Mouse (Mus musculus) C2C12 (cell line): ENCODE measurements at regions not wholly inside any gene's neighbourhood (a gene's known extent, or its start where the extent isn't known, plus 50 kb on each side); places are given as distances from the start of the nearest gene placed in this dataset.

ENCODE experiments used
- H3K27me3 ChIP-seq: one replicate; pipeline ENCODE4 v1.6.1; 2011; ENCODE audit not compliant: control insufficient read depth, insufficient read depth, insufficient read length
- H3K36me3 ChIP-seq: one replicate; pipeline ENCODE4 v1.6.1; 2011; ENCODE audit not compliant: control insufficient read depth, insufficient read depth
- H3K4me3 ChIP-seq: one replicate; pipeline ENCODE4 v1.5.1; 2011; ENCODE audit warnings: mild to moderate bottlenecking, control low read depth; ENCODE audit not compliant: poor library complexity, insufficient read depth, severe bottlenecking
- H3K79me2 ChIP-seq: one replicate; pipeline ENCODE4 v1.6.1; 2011; ENCODE audit not compliant: control insufficient read depth, insufficient read depth
- H3K79me3 ChIP-seq: one replicate; pipeline ENCODE4 v1.6.1; 2011; ENCODE audit warnings: low read depth, control low read depth
- H3ac ChIP-seq: one replicate; pipeline ENCODE3; 2011; ENCODE audit warnings: low read depth; ENCODE audit not compliant: control insufficient read depth, insufficient read length
- CEBPB ChIP-seq: IDR thresholded peaks from one replicate; pipeline ENCODE4 v1.6.1; 2011; ENCODE audit warnings: low read depth, mild to moderate bottlenecking, control low read depth, moderate library complexity
- CTCF ChIP-seq: IDR thresholded peaks from one replicate; pipeline ENCODE4 v1.5.1; 2011; ENCODE audit not compliant: control insufficient read depth, insufficient read depth, insufficient read length
- FOSL1 ChIP-seq: IDR thresholded peaks from one replicate; pipeline ENCODE4 v1.8.0; 2011; ENCODE audit warnings: mild to moderate bottlenecking, low read length; ENCODE audit not compliant: poor library complexity, insufficient read depth, severe bottlenecking
- MAX ChIP-seq: IDR thresholded peaks from one replicate; pipeline ENCODE4 v1.6.1; 2011; ENCODE audit warnings: mild to moderate bottlenecking, control low read depth
- MYOD1 ChIP-seq: IDR thresholded peaks from one replicate; pipeline ENCODE4 v1.6.1; 2011; ENCODE audit warnings: low read depth; ENCODE audit not compliant: control insufficient read depth, insufficient read length
- MYOG ChIP-seq: IDR thresholded peaks from one replicate; pipeline ENCODE4 v1.6.1; 2011; ENCODE audit not compliant: control insufficient read depth, insufficient read length; ENCODE audit errors: extremely low read depth
- USF1 ChIP-seq: IDR thresholded peaks from one replicate; pipeline ENCODE4 v1.6.1; 2011; ENCODE audit warnings: low read depth, mild to moderate bottlenecking, control low read depth, moderate library complexity

DNA sequence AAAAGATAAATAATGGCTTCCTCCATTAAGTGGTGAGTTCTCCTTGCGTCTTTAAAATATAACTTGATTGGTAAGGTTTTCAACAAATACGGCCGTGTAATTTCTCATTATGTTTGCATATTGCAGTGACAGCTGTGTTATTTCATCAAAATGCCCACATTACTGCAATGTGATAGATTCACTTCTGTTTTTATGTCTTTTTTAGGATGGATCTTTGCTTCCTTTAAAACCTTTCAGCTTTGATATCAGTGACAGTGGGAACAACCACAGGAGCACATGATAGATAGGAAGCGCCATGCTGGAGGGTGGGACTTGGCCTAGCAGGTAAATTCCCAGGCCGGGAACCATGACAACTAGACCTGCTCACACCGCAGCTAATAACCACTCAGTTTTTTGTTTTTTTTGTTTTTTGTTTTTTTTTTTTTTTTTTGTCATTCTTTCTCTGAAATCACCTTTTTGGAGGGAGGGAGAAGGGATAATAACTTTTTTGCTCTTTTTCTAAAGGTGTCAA lies 259.3 kb downstream of the Dact1 start:
- no peaks in the 10 kb centered on the region for H3K27me3 ChIP-seq
- H3K79me2 ChIP-seq = no peaks in the 10 kb centered on the region
- no peak overlapping the region for H3ac ChIP-seq
- TF ChIP-seq CTCF (no peak), MYOD1 (no peak), MYOG (no peak), USF1 (no peak), FOSL1 (no peak), CEBPB (no peak), MAX (no peak)
- no peaks in the 10 kb centered on the region for H3K79me3 ChIP-seq
- H3K4me3 ChIP-seq = no peak overlapping the region
- H3K36me3 ChIP-seq = no peaks in the 10 kb centered on the region

GRCm38 (mm10) chr12:71569662-71570061 lies 260.0 kb downstream of the Dact1 start:
- H3K27me3 ChIP-seq = no peaks in the 10 kb centered on the region

GRCm38 (mm10) chr12:71570116-71570515 lies 260.4 kb downstream of the Dact1 start:
- Histone ChIP-seq H3K79me2 (no peaks in the 10 kb centered on the region), H3K4me3 (no peak overlapping the region), H3ac (no peak overlapping the region), H3K36me3 (no peaks in the 10 kb centered on the region), H3K79me3 (no peaks in the 10 kb centered on the region), H3K27me3 (no peaks in the 10 kb centered on the region)
- no peak for TF ChIP-seq FOSL1
- TF ChIP-seq MYOG = no peak
- TF ChIP-seq CEBPB = no peak
- TF ChIP-seq MYOD1 = no peak
- TF ChIP-seq USF1 = no peak
- TF ChIP-seq CTCF = no peak
- no peak for TF ChIP-seq MAX

More at GRCm38 (mm10) chr12:71569662-71570061, 260.0 kb downstream of the Dact1 start:
- no peaks in the 10 kb centered on the region for H3K79me3 ChIP-seq
- no peaks in the 10 kb centered on the region for H3K79me2 ChIP-seq
- H3K36me3 ChIP-seq = no peaks in the 10 kb centered on the region
- H3K4me3 ChIP-seq = no peak overlapping the region
- TF ChIP-seq MAX = no peak
- no peak for TF ChIP-seq FOSL1
- no peak for TF ChIP-seq CTCF
- TF ChIP-seq MYOG = no peak
- no peak for TF ChIP-seq CEBPB
- no peak for TF ChIP-seq MYOD1
- no peak for TF ChIP-seq USF1
- no peak overlapping the region for H3ac ChIP-seq

GRCm38 (mm10) chr12:71572833-71573446 lies 257.9 kb upstream of the Daam1 start:
- Histone ChIP-seq H3K79me3 (no peaks in the 10 kb centered on the region), H3K79me2 (no peaks in the 10 kb centered on the region), H3K36me3 (no peaks in the 10 kb centered on the region), H3K27me3 (no peaks in the 10 kb centered on the region), H3K4me3 (no peak overlapping the region), H3ac (no peak overlapping the region)
- TF ChIP-seq CEBPB = peak; percentile 46
- no peak for TF ChIP-seq FOSL1

DNA sequence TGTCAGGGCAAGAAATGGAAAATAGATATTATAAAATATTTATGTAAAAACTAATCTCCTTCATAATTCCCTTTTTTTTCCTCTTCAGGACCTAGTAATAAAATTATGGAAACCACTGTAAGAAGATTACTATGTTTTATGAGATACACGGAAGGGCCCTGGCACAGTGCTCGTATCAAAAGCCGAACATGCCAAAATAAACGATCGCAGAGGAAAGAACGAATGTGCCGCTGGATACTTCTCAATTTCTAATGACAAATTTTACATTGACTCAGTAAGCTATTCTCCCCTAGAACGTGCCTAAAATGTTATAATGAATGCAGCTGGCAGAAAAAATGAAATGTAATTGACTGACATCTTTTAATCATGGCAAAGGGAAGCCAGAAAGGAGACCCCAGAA lies 257.4 kb upstream of the Daam1 start:
- no peak overlapping the region for H3ac ChIP-seq
- no peaks in the 10 kb centered on the region for H3K27me3 ChIP-seq
- no peaks in the 10 kb centered on the region for H3K79me2 ChIP-seq
- H3K79me3 ChIP-seq = no peaks in the 10 kb centered on the region
- H3K36me3 ChIP-seq = no peaks in the 10 kb centered on the region
- H3K4me3 ChIP-seq = no peak overlapping the region
- TF ChIP-seq FOSL1 (no peak), MYOD1 (no peak), CEBPB (no peak), USF1 (no peak), MAX (no peak), CTCF (no peak), MYOG (no peak)

- TF ChIP-seq MAX (no peak), MYOD1 (peak; percentile 79)
- H3K36me3 ChIP-seq = no peaks in the 10 kb centered on the region
- H3K79me3 ChIP-seq = no peaks in the 10 kb centered on the region
- no peak overlapping the region for H3ac ChIP-seq
- H3K79me2 ChIP-seq = no peaks in the 10 kb centered on the region
- H3K27me3 ChIP-seq = no peaks in the 10 kb centered on the region
- H3K4me3 ChIP-seq = no peak overlapping the region
Observed at GRCm38 (mm10) chr12:71574685-71575084, 256.2 kb upstream of the Daam1 start.
